Mouse (Mus musculus) heart, embryonic 11.5 days (tissue): ENCODE results near the gene Nuak2. TPM values are rescaled to one million over a fixed set of nuclear protein-coding genes. Genes with fewer than 3 reads are reported as not detected.

Source experiments
- ATAC-seq: fragments of 200-750 bp; cut with Nextera tagmentation; replicated peaks from 2 replicates; pipeline ENCODE4 v1.8.0; 2017; ENCODE audit warnings: moderate library complexity; ENCODE audit not compliant: insufficient number of reproducible peaks, low FRiP score, low TSS enrichment
- H3K27ac ChIP-seq: fragments of 300-500 bp; sonication (generic); 2 replicates; pipeline ENCODE4 v1.5.1; 2014; ENCODE audit warnings: mild to moderate bottlenecking, low read depth, low read length
- H3K27me3 ChIP-seq: fragments of 300-500 bp; sonication (generic); 2 replicates; pipeline ENCODE4 v1.6.1; 2014; ENCODE audit warnings: mild to moderate bottlenecking, low read length, mixed read lengths; ENCODE audit not compliant: control insufficient read depth, insufficient read depth
- H3K36me3 ChIP-seq: fragments of 300-500 bp; sonication (generic); 2 replicates; pipeline ENCODE4 v1.6.1; 2014; ENCODE audit warnings: mild to moderate bottlenecking, low read length, moderate library complexity, mixed read lengths; ENCODE audit not compliant: control insufficient read depth, insufficient read depth
- H3K4me1 ChIP-seq: fragments of 300-500 bp; sonication (generic); 2 replicates; pipeline ENCODE4 v1.6.1; 2014; ENCODE audit warnings: low read length; ENCODE audit not compliant: control insufficient read depth, insufficient read depth
- H3K4me2 ChIP-seq: fragments of 300-500 bp; sonication (generic); 2 replicates; pipeline ENCODE4 v1.6.1; 2014; ENCODE audit warnings: mild to moderate bottlenecking, moderate library complexity
- H3K4me3 ChIP-seq: fragments of 300-500 bp; sonication (generic); 2 replicates; pipeline ENCODE4 v1.5.1; 2014; ENCODE audit warnings: low read depth, low read length
- H3K9ac ChIP-seq: fragments of 300-500 bp; sonication (generic); 2 replicates; pipeline ENCODE4 v1.6.1; 2014; ENCODE audit warnings: mild to moderate bottlenecking, low read depth, low read length, moderate library complexity
- H3K9me3 ChIP-seq: fragments of 300-500 bp; sonication (generic); replicated peaks from 2 replicates; pipeline ENCODE4 v1.6.1; 2016; ENCODE audit warnings: low read length; ENCODE audit not compliant: control insufficient read depth
- WGBS: fragments of 180-500 bp; shearing (Covaris S2); extraction: QIAGEN DNeasy Blood & Tissue Kit; methylation state at CpG from one replicate; pipeline ENCODE4 v1.1.7; 2014; ENCODE audit not compliant: insufficient replicate concordance; 5-methylcytosine and 5-hydroxymethylcytosine counted together
- polyA plus RNA-seq: library from polyadenylated mRNA; unstranded; fragments of >200 nt; fragmentation: Nextera tagmentation; extraction: Ambion mirVana; gene quantifications from 2 replicates; pipeline ENCODE4 v1.2.1, GENCODE M21; 2014

Gene Nuak2
- polyA plus RNA-seq, 1 experiment from 2014 or later, result 2.6 TPM

DNA sequence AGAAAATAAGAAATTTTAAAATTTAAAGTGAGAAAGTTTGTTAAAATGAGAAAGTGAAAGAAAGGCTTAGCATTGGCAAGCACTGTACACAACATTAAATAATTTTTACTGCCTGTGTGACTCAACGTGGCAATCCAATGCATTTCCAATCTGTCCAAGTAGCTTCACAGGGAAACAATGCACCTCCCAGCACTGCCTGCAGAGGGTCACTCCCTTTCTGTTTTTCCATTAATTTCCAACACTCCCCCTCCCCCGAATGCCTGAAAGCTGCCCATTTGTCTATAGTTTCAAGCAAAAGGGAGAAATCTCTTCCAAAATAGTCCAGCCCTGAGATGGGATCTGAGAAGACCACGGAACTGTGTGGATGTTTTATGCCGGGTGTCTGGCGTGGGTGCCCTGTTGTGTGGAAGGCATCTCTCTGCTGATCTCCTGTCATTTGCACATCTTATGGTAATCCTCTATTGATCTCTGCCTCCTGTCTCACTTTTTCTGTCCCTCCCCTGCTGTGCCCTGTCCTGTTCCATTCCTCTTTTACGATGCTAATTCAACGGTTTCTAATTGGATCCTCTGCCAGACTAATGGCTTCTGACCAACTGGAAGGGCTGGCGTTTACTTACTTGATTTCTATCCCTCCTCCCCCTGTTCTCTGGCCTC, 34.3 kb upstream of the Nuak2 start:
- H3K4me3 ChIP-seq, result no peak overlapping the region
- H3K4me2 ChIP-seq, result no peak overlapping the region
- H3K4me1 ChIP-seq, result no peaks in the 10 kb centered on the region
- H3K27me3 ChIP-seq, result peaks cover 5% of the 10 kb centered on the region; the same call in 1 of the 2 replicates
- 23% methylated on average over 8 of the region's 8 CpGs for WGBS
- no peak for ATAC-seq
- no peak overlapping the region for H3K27ac ChIP-seq
- no peaks in the 10 kb centered on the region for H3K9me3 ChIP-seq
- no peak overlapping the region for H3K9ac ChIP-seq
- no peaks in the 10 kb centered on the region for H3K36me3 ChIP-seq

DNA sequence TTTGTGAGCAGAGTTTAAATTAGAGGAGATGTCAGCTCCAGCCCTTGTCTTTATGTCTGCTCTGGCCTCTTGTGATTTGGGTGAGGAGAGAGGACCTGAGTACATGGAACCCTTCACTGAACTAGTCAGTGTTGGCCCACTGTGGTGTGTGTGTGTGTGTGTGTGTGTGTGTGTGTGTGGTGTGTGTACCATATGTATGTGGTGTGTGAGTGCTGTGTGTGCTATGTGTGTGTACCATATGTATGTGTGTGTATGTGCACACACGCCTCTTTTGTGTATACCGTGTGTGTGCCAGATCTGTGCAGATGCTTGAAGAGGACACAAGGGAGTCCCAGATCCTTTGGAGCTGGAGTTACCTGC, 33.8 kb upstream of the Nuak2 start:
- peaks cover under 1% of the 10 kb centered on the region; the same call in 1 of the 2 replicates for H3K4me1 ChIP-seq
- H3K4me2 ChIP-seq, result no peak overlapping the region
- H3K36me3 ChIP-seq, result no peaks in the 10 kb centered on the region
- peaks cover 5% of the 10 kb centered on the region; the same call in 1 of the 2 replicates for H3K27me3 ChIP-seq
- H3K9me3 ChIP-seq, result no peaks in the 10 kb centered on the region
- H3K4me3 ChIP-seq, result no peak overlapping the region
- no peak overlapping the region for H3K9ac ChIP-seq
- H3K27ac ChIP-seq, result no peak overlapping the region
- no peak for ATAC-seq
- 80% methylated on average over 2 of the region's 2 CpGs for WGBS

DNA sequence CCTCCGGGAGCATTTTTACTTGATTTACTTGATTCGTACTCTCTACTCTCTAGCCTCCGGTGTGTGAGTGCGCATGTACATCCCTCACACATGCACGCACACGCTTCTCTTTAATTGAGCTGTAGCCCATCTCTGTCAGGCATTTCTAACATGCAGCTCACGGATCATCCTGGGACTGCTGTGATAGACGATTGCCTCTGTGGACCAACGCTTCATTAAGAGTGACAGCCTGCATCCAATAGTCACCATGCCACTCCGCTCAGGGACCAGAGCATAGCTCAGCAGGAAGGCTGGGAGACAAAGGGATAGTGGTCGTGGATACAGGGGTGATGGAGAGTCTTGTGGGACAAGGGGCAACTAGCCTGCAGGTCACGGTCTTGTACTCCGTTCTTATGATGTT, 32.9 kb upstream of the Nuak2 start:
- no peak for ATAC-seq
- Histone ChIP-seq H3K27me3 (peaks cover 5% of the 10 kb centered on the region; the same call in 1 of the 2 replicates), H3K4me3 (no peak overlapping the region), H3K27ac (no peak overlapping the region), H3K9ac (no peak overlapping the region), H3K9me3 (no peaks in the 10 kb centered on the region), H3K4me1 (peaks cover 9% of the 10 kb centered on the region), H3K36me3 (no peaks in the 10 kb centered on the region), H3K4me2 (no peak overlapping the region)
- WGBS, result 76% methylated on average over 13 of the region's 13 CpGs

DNA sequence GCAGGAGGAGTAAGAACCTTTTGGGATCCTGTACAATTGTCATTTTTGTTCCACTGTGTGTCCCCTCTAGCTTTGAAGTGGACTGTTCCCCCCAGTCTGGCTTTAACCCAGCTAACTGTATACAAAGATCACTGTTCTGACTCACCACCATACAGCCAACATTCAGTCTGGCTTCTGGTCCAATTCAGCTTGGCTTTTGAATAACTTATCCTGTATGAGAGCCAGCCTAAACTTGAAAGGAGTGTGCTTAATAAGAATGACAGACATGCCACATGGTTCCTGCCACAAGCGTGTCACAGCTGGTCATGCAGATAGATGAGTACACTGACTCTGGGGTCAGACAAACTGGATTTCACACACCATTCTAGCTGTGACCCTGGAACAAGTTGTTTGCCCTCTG, 29.2 kb upstream of the Nuak2 start:
- no peak overlapping the region for H3K4me2 ChIP-seq
- H3K4me1 ChIP-seq, result peaks cover 20% of the 10 kb centered on the region
- no peak overlapping the region for H3K9ac ChIP-seq
- no peak for ATAC-seq
- 77% methylated on average over 1 of the region's 1 CpGs for WGBS
- H3K9me3 ChIP-seq, result no peaks in the 10 kb centered on the region
- peaks cover 9% of the 10 kb centered on the region for H3K27me3 ChIP-seq
- no peak overlapping the region for H3K27ac ChIP-seq
- no peak overlapping the region for H3K4me3 ChIP-seq
- no peaks in the 10 kb centered on the region for H3K36me3 ChIP-seq

DNA sequence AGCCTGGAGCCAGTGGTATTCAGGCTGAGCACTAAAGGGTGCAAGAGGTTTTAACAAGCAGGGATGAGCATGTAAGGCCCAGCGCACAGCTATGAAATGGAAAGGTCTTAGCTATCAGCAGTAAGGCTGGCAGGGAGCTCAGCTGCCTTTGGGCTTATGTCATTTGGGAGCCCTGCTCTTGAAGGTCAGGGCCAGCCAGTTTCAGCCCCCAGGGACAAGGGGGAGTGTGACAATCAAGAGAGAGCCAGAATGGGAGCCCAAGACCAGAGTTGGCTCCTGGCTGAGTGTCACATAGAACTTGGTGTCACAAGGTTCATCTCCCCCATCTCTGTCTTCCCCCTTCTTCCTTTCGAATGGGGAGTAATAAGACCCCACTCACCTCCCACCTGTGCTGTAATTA, 28.5 kb upstream of the Nuak2 start:
- no peak for ATAC-seq
- H3K27ac ChIP-seq, result no peak overlapping the region

DNA sequence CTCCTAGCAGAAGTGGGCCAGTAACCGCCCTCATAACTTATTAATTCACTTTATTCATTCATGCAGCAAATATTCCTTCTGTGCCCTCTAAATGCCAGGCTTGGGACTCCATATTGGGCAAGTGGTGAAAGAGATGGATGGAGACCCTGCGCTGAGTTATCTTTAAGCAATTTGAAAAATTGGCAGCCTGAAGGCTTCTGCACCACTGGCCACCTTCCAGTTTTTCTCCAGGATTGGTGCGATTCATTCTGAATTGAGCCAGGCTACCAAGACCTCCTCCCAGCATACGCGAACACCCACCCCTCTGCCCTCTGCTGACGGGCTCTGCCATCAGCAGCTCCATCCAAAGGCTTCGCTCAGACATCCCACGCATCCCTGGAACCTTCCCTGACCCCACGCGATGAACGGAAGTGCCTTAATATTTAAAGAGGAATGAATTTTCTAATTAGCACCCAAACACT, 27.9 kb upstream of the Nuak2 start:
- Histone ChIP-seq H3K36me3 (no peaks in the 10 kb centered on the region), H3K9me3 (no peaks in the 10 kb centered on the region), H3K27ac (no peak overlapping the region), H3K9ac (no peak overlapping the region), H3K4me3 (no peak overlapping the region), H3K4me1 (peaks cover 25% of the 10 kb centered on the region), H3K27me3 (peaks cover 5% of the 10 kb centered on the region), H3K4me2 (no peak overlapping the region)
- ATAC-seq, result no peak
- WGBS, result 23% methylated on average over 11 of the region's 11 CpGs

More for the DNA sequence above, 28.5 kb upstream of the Nuak2 start:
- H3K9ac ChIP-seq, result no peak overlapping the region
- no peak overlapping the region for H3K4me3 ChIP-seq
- peaks cover 25% of the 10 kb centered on the region for H3K4me1 ChIP-seq
- no peak overlapping the region for H3K4me2 ChIP-seq
- H3K36me3 ChIP-seq, result no peaks in the 10 kb centered on the region
- H3K27me3 ChIP-seq, result peaks cover 9% of the 10 kb centered on the region
- H3K9me3 ChIP-seq, result no peaks in the 10 kb centered on the region
- WGBS, result 56% methylated on average over 2 of the region's 2 CpGs

DNA sequence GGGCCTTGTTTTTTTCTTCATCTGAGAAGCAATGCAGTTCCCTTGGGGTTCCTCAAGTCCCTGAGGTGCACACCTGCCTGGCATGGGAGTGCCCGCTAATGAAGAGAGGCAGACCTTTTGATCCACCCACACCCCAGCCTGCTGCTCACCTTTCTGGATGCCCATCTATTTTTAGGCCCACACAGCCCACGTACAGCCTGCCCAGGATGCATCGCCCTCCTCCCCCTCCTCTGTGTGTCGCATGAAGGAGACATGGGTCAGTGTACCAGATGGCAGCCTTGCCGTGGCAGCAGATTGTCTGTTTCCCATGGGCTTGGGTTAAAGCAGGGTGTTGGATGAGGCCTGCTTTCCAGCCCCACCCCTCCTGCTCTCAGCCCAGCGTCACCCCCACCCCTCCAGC, 26.0 kb upstream of the Nuak2 start:
- ATAC-seq, result no peak
- Histone ChIP-seq H3K9me3 (no peaks in the 10 kb centered on the region), H3K27ac (no peak overlapping the region), H3K27me3 (peaks cover 4% of the 10 kb centered on the region; the same call in 1 of the 2 replicates), H3K36me3 (no peaks in the 10 kb centered on the region), H3K4me1 (peaks cover 25% of the 10 kb centered on the region), H3K4me3 (no peak overlapping the region), H3K9ac (no peak overlapping the region), H3K4me2 (no peak overlapping the region)
- 76% methylated on average over 6 of the region's 6 CpGs for WGBS

DNA sequence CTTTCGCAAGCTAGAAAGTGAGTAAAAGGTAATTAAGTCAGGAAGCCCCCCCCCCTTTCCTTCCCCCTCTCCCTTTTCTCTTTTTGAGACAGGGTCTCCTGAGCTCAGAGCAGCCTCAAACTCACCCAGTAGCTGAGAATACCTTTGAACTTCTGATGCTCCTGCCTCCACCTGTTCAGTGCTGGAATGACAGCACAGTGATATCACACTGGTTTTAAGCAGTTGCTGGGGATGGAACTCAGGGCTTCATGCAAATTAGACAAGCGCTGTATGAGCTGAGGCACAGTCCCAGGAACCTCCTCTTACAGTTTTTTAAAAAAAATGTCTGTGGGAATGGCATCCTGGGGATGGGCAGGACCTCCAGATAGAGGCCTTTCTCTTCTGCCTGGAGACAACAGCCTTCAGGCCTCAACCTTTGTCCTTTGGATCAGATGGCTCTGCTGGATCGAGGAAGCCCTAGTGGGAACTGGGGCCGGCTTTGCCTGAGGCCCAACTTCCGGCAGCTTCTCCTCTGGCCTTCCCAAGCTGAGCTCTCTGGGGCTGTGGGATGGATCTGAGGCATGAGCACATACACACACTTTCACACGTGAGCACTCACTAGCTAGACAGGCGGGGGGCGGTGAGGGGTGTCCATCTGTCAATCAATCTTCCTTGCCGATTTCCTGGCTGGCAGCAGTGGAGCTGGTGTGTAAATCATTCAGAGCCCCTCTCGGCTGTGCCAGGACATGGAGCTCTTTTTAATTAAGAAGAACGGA, 24.8 kb upstream of the Nuak2 start:
- H3K9ac ChIP-seq, result no peak overlapping the region
- no peaks in the 10 kb centered on the region for H3K9me3 ChIP-seq
- H3K4me2 ChIP-seq, result no peak overlapping the region
- H3K27me3 ChIP-seq, result peaks cover 6% of the 10 kb centered on the region
- no peak for ATAC-seq
- H3K4me1 ChIP-seq, result peaks cover 25% of the 10 kb centered on the region
- WGBS, result 56% methylated on average over 11 of the region's 11 CpGs
- H3K27ac ChIP-seq, result no peak overlapping the region
- no peaks in the 10 kb centered on the region for H3K36me3 ChIP-seq
- H3K4me3 ChIP-seq, result no peak overlapping the region
